In genomic region chr14:76520606-76521005, GRCm38 (mm10) we compare ENCODE assay signal across 11 mouse cellular contexts. TPM values are rescaled to one million over a fixed set of nuclear protein-coding genes. Genes with fewer than 3 reads are reported as not detected.
DNase-seq lines count a peak whose midpoint lies in the region; ATAC-seq and TF ChIP-seq lines count a peak whose summit lies in the region.
"Had no signal": no experiment of that assay in that cellular context is flagged by ENCODE, and none has a peak within 500 bp of the region (broad histone marks: within the 10 kb centered on the region; RNA-seq: fewer than 3 reads in every experiment).

No protein-coding gene starts in this region.

- no peak overlapping the region for H3K4me3 ChIP-seq in stomach, postnatal 0 days (ENCODE audit: low read depth, low read length)
- H3K4me3 ChIP-seq: midbrain, embryonic 13.5 days had no signal

- no peak for TF ChIP-seq CTCF in stomach, postnatal 0 days (IDR thresholded peaks at IDR 0.05; ENCODE audit: low read depth)

- H3K27me3 ChIP-seq in stomach, postnatal 0 days (ENCODE audit: control insufficient read depth, insufficient read depth, low read length) = no peaks in the 10 kb centered on the region

- no peak overlapping the region for H3K9ac ChIP-seq in stomach, postnatal 0 days (ENCODE audit: low read length)
- H3K9ac ChIP-seq: hindbrain, embryonic 14.5 days; midbrain, embryonic 13.5 days had no signal

- H3K27ac ChIP-seq in stomach, postnatal 0 days (replicated peaks) = no peak overlapping the region
- H3K27ac ChIP-seq: hindbrain, embryonic 14.5 days; midbrain, embryonic 13.5 days had no signal

- no peaks in the 10 kb centered on the region for H3K4me1 ChIP-seq in stomach, postnatal 0 days (replicated peaks; ENCODE audit: control insufficient read depth, insufficient read depth)

- 31% methylated on average over 4 of the region's 4 CpGs for WGBS in stomach, postnatal 0 days

- no peaks in the 10 kb centered on the region for H3K9me3 ChIP-seq in stomach, postnatal 0 days (ENCODE audit: control insufficient read depth, low read length)
- H3K9me3 ChIP-seq: midbrain, embryonic 13.5 days had no signal

- no peaks in the 10 kb centered on the region for H3K36me3 ChIP-seq in stomach, postnatal 0 days (ENCODE audit: control insufficient read depth, insufficient read depth, low read length)
- H3K36me3 ChIP-seq: midbrain, embryonic 13.5 days had no signal

- TF ChIP-seq EP300 in stomach, postnatal 0 days (optimal IDR thresholded peaks at IDR 0.05) = no peak

- H3K4me2 ChIP-seq in stomach, postnatal 0 days (replicated peaks; ENCODE audit: low read depth) = no peak overlapping the region
- H3K4me2 ChIP-seq: hindbrain, embryonic 14.5 days; midbrain, embryonic 13.5 days had no signal

- peak; percentile 11 to 71 for DNase-seq in adrenal gland, adult (ENCODE audit: inconsistent age in 2 of 2, low spot score in 1 of 2)
- DNase-seq in adrenal gland, adult 2 months = no peak
- peak; percentile 43 for DNase-seq in lung, postnatal 10 days
- DNase-seq in lung, postnatal 36 days = no peak
- peak; percentile 66 for DNase-seq in kidney, postnatal 14 days
- peak; percentile 33 for DNase-seq in stomach, postnatal 0 days (ENCODE audit: low spot score)
- DNase-seq in ovary, postnatal 14 days (ENCODE audit: low spot score) = no peak
- DNase-seq in neural tube, embryonic 10.5 days (ENCODE audit: extremely low spot score, low spot score) = no peak

- ATAC-seq in stomach, postnatal 0 days (ENCODE audit: low FRiP score, low TSS enrichment) = peak; percentile 87
- ATAC-seq: forebrain, embryonic 16.5 days; midbrain, embryonic 13.5 days had no signal

RNA-seq across cellular contexts. Expression of gene Serp2, which starts 36.1 kb away (rescaled TPM):
- total RNA-seq in adrenal gland, adult 2 months (2021) = 1 to 10 TPM; 3.9 to 6.2 TPM
- 8.3 and 9.3 TPM in 2 replicates for polyA plus RNA-seq in adrenal gland, adult 2 months (2012; rRNA removed)
- 7.4 and 8.0 TPM in 2 replicates for polyA plus RNA-seq in stomach, postnatal 0 days (2015; fragmentation: Nextera tagmentation; extraction: Ambion mirVana)

Comparison
In these comparisons a context has a peak if more than half of its experiments do, and no peak if none do; other contexts are left out.
1. DNase-seq: peak in adrenal gland, adult (2 of 2), lung, postnatal 10 days (single experiment), kidney, postnatal 14 days (single experiment) and stomach, postnatal 0 days (single experiment); none in adrenal gland, adult 2 months (single experiment), lung, postnatal 36 days (single experiment), ovary, postnatal 14 days (single experiment) and neural tube, embryonic 10.5 days (single experiment).